Mouse (Mus musculus): ENCODE data around the gene Rfx1. TPM values are rescaled to one million over a fixed set of nuclear protein-coding genes. Genes with fewer than 3 reads are reported as not detected.
A peak's percentile ranks its signal among the peaks of the same experiment; 100 is the strongest.

Rfx1 gene
- polyA plus RNA-seq (2016; fragmentation: Nextera tagmentation; extraction: Ambion mirVana) = 8.4 and 8.5 TPM in 2 replicates

DNA sequence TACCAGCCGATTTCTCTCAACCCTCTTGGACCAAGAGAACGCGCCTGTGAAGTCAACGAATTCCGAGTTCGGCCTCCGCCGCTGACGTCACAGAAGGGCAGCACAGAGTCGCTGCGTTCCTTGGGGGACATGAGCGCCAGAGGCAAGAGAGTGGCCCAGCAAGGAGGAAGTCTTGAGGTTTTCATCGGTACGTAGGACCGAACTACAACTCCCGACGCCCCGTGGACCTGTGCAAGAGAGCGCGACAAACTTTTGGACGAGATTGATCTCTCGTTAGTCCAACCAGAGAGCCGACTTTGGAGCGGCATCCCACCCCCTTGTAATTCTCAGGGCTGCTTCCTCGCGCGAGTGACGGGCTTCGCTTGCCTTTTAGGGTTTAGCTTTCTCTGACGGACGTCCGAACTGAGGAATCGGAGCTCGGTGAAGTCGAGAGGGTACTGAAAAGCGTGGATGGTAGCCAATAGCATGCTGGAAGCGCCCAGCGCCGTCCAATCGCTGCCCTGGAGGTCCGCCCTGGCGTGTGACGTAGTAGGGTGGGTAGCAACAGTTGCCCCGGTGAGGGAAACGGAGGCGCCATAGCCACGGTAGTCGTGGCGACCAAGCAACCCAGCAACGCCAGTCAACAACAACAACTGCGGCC is at the start of gene Rfx1:
Rfx1 (plus strand) TSS at position 544 of the 640 bp plus-strand sequence.
- under 1% methylated on average over 51 of the region's 51 CpGs for WGBS
- peak within 1 kb of the TSS; percentile 91 for H3K4me3 ChIP-seq
- no peaks in the 10 kb centered on the region for H3K36me3 ChIP-seq (replicated peaks)
- peaks cover 42% of the 10 kb centered on the region for H3K4me1 ChIP-seq
- no peaks in the 10 kb centered on the region for H3K9me3 ChIP-seq
- DNase-seq (ENCODE audit: extremely low spot score, low spot score) = peak; percentile 99
- peak within 1 kb of the TSS; percentile 98 for H3K27ac ChIP-seq
- H3K27me3 ChIP-seq (ENCODE audit: poor library complexity, severe bottlenecking) = no peaks in the 10 kb centered on the region

DNA sequence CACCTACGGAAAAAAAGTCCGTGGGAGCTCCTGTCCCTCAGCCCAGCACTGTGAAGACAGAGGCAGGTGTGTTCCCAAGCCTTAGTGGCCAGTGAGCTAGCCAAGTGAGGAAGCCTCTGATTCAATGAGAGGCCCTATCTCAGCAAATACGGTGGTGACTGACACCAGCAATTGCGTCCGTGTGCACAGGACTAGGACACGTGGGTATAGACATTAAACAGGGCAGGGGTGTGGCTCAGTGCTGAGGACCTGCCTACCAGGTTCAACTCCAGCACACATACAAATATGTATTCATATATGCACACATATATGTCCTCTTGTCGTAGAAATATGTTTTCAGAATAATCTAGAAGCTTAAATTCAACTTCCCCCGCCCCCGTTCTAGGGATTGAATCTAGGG is 46.9 kb upstream of the Rfx1 start:
- Histone ChIP-seq H3K27me3 (ENCODE audit: poor library complexity, severe bottlenecking) (peaks cover 66% of the 10 kb centered on the region), H3K9me3 (no peaks in the 10 kb centered on the region), H3K27ac (no peak overlapping the region), H3K36me3 (replicated peaks) (no peaks in the 10 kb centered on the region), H3K4me1 (peaks cover 32% of the 10 kb centered on the region), H3K4me3 (no peak overlapping the region)
- DNase-seq (ENCODE audit: extremely low spot score, low spot score) = no peak
- 88% methylated on average over 9 of the region's 9 CpGs for WGBS

DNA sequence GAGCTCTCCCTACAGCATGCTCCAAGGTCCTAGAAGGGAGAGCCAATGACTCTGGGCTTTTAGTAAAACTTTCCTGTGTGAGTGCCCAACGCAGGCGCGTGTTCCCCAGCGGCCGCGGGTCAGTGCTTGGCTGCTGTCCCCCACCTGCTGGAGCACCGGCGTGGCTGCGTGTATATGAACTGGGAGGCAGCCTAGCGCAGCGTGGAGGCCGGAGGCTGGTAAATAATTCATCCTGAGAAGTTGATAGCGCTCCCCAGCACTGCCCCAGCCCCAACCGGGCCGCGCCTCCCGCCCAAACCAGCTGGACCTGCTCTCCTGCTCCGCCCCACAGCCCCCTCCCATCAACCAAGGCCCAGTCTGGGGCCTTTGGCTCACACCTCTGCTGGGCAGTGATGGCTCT is 45.5 kb upstream of the Rfx1 start, which contains the start of gene Palm3:
Palm3 (plus strand) TSS at position 376 of the 400 bp plus-strand sequence.
- H3K4me1 ChIP-seq = peaks cover 41% of the 10 kb centered on the region
- no peaks in the 10 kb centered on the region for H3K36me3 ChIP-seq (replicated peaks)
- no peak for DNase-seq (ENCODE audit: extremely low spot score, low spot score)
- H3K4me3 ChIP-seq = peak within 1 kb of the TSS; percentile 27
- no peaks in the 10 kb centered on the region for H3K9me3 ChIP-seq
- H3K27me3 ChIP-seq (ENCODE audit: poor library complexity, severe bottlenecking) = peaks cover 78% of the 10 kb centered on the region
- H3K27ac ChIP-seq = peak within 1 kb of the TSS; percentile 62; the same call in 1 of the 2 replicates
- WGBS = 11% methylated on average over 18 of the region's 18 CpGs

DNA sequence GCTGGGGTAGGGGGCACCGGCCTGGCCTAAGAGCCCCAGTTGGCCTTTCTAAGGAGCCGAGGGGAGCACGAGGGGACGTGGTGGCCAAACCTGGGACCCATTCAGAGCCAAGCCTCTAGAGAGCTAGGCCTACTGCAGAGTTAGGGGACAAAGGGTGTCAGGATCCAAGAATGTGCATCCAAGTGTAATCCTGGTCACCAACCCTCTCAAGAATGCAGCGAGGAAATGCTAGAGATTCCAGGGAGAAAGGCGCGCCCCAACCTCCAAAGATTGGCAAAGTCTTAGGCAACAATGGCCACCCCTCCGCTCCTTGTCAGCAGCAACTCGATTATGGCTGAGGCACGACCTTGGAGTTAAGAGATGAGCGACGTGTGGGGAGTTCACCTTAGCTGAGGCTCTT is 45.1 kb upstream of the Rfx1 start:
- H3K27me3 ChIP-seq (ENCODE audit: poor library complexity, severe bottlenecking) = peaks cover 82% of the 10 kb centered on the region
- no peak for DNase-seq (ENCODE audit: extremely low spot score, low spot score)
- no peaks in the 10 kb centered on the region for H3K36me3 ChIP-seq (replicated peaks)
- peaks cover 46% of the 10 kb centered on the region for H3K4me1 ChIP-seq
- H3K4me3 ChIP-seq = peak overlapping the region; percentile 27
- WGBS = 49% methylated on average over 12 of the region's 12 CpGs
- no peaks in the 10 kb centered on the region for H3K9me3 ChIP-seq
- H3K27ac ChIP-seq = peak overlapping the region; percentile 62; the same call in 1 of the 2 replicates

DNA sequence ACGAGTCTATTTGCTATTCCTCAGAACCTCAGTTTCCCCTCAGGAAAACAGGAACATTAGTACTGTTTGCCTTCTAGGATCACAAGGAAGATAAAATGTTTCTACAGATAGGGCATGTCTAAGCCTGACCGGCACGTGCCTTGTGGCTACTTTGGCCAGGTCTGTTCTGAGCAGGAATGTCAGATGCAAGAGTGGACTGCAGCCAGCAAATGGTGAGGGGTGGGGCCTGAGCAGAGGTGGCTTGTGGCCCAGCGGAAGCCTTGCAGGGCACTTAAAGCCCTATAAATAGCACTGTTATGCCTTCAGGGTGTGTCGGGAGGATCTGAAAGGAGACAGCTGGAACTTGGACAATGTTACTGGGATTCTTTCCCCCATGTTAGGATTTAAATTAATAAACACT is 43.5 kb upstream of the Rfx1 start:
- DNase-seq (ENCODE audit: extremely low spot score, low spot score) = no peak
- peaks cover 55% of the 10 kb centered on the region for H3K4me1 ChIP-seq
- no peaks in the 10 kb centered on the region for H3K9me3 ChIP-seq
- no peaks in the 10 kb centered on the region for H3K36me3 ChIP-seq (replicated peaks)
- H3K27ac ChIP-seq = no peak overlapping the region
- peaks cover 94% of the 10 kb centered on the region for H3K27me3 ChIP-seq (ENCODE audit: poor library complexity, severe bottlenecking)
- H3K4me3 ChIP-seq = no peak overlapping the region
- WGBS = 64% methylated on average over 5 of the region's 5 CpGs

DNA sequence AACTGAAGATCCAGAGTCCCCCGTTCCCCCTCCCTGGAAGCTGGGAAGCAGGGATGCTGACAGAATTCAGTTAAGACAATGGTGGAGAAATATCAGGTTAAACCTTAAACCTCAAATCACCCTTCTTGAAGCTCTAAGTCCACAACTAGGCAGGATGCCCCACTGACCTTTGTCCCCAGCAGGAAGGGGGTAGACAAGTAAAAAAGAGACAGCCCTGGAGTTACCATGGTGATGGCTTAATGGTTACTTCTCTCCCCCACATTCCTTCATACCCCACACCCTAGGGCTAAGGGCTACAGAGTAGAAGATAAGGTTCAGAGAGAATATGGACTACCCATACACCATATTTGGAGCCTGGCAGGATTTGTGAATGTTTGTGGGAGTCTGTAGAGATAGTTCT is 43.0 kb upstream of the Rfx1 start:
- peaks cover 55% of the 10 kb centered on the region for H3K4me1 ChIP-seq
- peaks cover 95% of the 10 kb centered on the region for H3K27me3 ChIP-seq (ENCODE audit: poor library complexity, severe bottlenecking)
- H3K36me3 ChIP-seq (replicated peaks) = no peaks in the 10 kb centered on the region
- no peaks in the 10 kb centered on the region for H3K9me3 ChIP-seq
- no peak overlapping the region for H3K27ac ChIP-seq
- no peak for DNase-seq (ENCODE audit: extremely low spot score, low spot score)
- H3K4me3 ChIP-seq = no peak overlapping the region
- WGBS = 71% methylated on average over 1 of the region's 1 CpGs

DNA sequence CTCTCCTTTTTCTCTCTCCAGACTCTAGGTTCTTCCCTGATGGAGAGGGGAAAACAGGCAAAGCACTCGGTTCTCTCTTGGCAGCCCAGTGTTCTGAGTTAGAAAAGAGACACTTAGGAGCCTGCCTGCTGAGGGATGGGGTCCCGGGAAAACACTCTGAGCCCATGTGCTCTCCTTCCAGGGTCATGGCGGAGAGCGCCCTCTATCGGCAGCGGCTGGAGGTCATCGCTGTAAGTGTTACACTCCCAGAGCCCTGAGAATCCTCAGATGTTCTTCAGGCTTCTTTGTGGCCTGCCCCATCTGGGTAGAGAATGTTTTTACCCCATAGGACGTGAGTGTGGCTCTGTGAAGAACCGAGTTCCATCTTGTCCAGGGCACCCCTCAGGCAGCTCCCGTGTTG is 42.5 kb upstream of the Rfx1 start:
- H3K27ac ChIP-seq = no peak overlapping the region
- WGBS = 14% methylated on average over 10 of the region's 10 CpGs
- H3K27me3 ChIP-seq (ENCODE audit: poor library complexity, severe bottlenecking) = peaks cover 100% of the 10 kb centered on the region
- H3K4me1 ChIP-seq = peaks cover 55% of the 10 kb centered on the region
- DNase-seq (ENCODE audit: extremely low spot score, low spot score) = peak; percentile 72
- no peaks in the 10 kb centered on the region for H3K9me3 ChIP-seq
- no peak overlapping the region for H3K4me3 ChIP-seq
- H3K36me3 ChIP-seq (replicated peaks) = no peaks in the 10 kb centered on the region

DNA sequence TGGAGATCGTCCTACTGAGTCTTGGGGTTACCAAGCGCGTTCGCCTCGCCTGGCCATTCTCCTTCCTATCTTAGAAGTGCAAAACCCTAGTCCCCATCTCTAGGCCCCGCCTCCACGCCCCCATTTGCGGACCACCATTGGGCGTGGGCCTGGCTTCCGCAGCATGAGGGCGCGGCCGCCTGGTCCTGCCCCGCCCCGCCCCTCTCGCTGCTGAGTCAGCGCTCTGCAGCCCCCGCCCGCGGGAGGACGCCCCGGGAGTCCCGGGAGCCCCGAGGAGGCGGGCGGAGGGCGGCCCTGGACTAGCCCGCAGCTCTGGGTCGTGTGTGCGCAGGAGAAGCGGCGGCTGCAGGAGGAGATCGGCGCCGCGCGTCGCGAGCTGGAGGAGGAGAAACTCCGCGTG is 40.8 kb upstream of the Rfx1 start:
- WGBS = 1% methylated on average over 41 of the region's 41 CpGs
- DNase-seq (ENCODE audit: extremely low spot score, low spot score) = peak; percentile 67
- Histone ChIP-seq H3K27me3 (ENCODE audit: poor library complexity, severe bottlenecking) (peaks cover 90% of the 10 kb centered on the region), H3K27ac (peak overlapping the region; percentile 80), H3K36me3 (replicated peaks) (no peaks in the 10 kb centered on the region), H3K4me1 (peaks cover 53% of the 10 kb centered on the region), H3K4me3 (peak overlapping the region; percentile 65), H3K9me3 (no peaks in the 10 kb centered on the region)

DNA sequence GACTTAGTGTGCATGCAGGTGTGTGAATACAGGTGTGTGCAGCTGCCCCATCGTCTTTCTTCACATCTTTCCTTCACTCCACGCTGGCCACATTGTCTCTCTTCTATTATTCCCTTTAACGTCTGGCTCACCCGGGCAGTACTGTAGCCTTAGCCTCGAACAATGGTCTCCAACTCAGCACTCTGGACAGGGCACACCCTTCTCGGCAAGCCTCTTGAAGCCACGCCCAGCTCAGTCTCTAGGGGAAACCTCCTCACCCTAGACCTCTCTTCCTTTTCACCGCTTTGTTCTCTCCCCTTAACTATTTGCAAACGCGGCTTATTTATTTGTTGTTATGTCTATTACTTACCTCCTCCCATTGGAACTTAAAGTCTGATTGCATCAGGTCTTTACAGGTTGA is 39.2 kb upstream of the Rfx1 start:
- Histone ChIP-seq H3K36me3 (replicated peaks) (no peaks in the 10 kb centered on the region), H3K27ac (no peak overlapping the region), H3K9me3 (no peaks in the 10 kb centered on the region), H3K27me3 (ENCODE audit: poor library complexity, severe bottlenecking) (peaks cover 80% of the 10 kb centered on the region), H3K4me1 (peaks cover 39% of the 10 kb centered on the region), H3K4me3 (no peak overlapping the region)
- no peak for DNase-seq (ENCODE audit: extremely low spot score, low spot score)
- 9% methylated on average over 10 of the region's 10 CpGs for WGBS

DNA sequence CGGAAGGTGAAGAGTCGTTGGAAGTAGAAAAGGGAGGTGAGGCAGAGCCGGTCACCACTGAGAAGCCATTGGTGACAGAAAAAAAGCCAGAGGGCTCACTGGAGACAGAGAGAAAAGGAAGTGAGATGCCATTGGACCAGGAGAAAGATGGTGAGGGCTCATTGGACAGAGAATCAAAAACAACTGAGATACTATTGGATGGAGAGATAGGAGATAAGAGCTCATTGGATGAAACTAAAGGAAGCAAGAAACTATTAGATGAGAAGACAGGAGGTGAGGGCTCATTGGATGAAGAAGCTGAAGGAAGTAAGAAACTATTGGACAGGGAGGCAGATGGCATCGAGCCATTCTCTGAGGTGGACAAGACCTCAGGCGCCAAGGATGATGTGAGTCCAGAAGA is 37.4 kb upstream of the Rfx1 start:
- peaks cover 67% of the 10 kb centered on the region for H3K27me3 ChIP-seq (ENCODE audit: poor library complexity, severe bottlenecking)
- no peak for DNase-seq (ENCODE audit: extremely low spot score, low spot score)
- WGBS = 93% methylated on average over 5 of the region's 5 CpGs
- H3K4me1 ChIP-seq = peaks cover 24% of the 10 kb centered on the region
- H3K4me3 ChIP-seq = no peak overlapping the region
- no peaks in the 10 kb centered on the region for H3K9me3 ChIP-seq
- H3K27ac ChIP-seq = no peak overlapping the region
- no peaks in the 10 kb centered on the region for H3K36me3 ChIP-seq (replicated peaks)

DNA sequence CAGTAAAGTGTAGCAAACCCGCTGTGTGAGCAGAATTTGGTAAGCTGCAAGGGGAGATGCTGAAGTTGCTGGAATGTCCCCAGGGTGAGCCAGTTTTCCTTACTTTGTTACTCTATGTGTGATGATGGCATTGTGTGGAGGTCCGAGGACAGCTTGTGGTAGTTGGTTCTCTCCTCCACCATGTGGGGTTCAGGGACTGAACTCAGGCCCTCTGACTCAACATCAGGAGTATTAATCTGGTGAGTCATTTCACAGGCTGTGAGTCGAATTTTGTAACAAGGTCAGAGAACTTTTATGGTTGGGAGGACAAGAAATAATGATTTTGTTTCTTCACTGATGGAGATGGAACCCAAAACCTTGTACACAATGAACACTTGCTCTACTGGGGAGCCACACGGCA is 33.9 kb upstream of the Rfx1 start:
- Histone ChIP-seq H3K9me3 (no peaks in the 10 kb centered on the region), H3K27me3 (ENCODE audit: poor library complexity, severe bottlenecking) (peaks cover 47% of the 10 kb centered on the region), H3K27ac (no peak overlapping the region), H3K4me1 (no peaks in the 10 kb centered on the region), H3K4me3 (no peak overlapping the region), H3K36me3 (replicated peaks) (no peaks in the 10 kb centered on the region)
- DNase-seq (ENCODE audit: extremely low spot score, low spot score) = no peak
- WGBS = 84% methylated on average over 4 of the region's 4 CpGs

DNA sequence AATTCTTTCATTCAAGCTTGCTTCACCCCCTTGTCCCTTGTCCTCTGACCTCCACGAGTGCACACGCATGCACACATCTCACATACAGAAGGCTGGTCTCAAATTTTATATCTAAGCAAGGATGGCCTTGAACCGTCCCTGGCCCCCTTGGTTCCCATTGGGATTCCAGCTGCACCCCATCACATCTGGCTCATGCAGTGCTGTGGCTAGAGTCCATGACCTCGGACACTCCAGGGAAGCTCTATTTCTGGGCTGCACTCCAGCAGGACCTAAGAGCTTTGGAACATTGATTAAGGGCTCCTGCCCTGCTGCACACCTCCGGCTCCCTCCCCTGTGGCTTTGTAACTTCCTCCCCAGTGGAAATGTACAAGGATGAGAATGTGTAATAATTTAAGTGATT is 28.6 kb upstream of the Rfx1 start:
- Histone ChIP-seq H3K27ac (no peak overlapping the region), H3K4me1 (peaks cover 18% of the 10 kb centered on the region), H3K36me3 (replicated peaks) (no peaks in the 10 kb centered on the region), H3K9me3 (no peaks in the 10 kb centered on the region), H3K27me3 (ENCODE audit: poor library complexity, severe bottlenecking) (peaks cover 72% of the 10 kb centered on the region), H3K4me3 (no peak overlapping the region)
- DNase-seq (ENCODE audit: extremely low spot score, low spot score) = no peak
- 81% methylated on average over 5 of the region's 5 CpGs for WGBS

DNA sequence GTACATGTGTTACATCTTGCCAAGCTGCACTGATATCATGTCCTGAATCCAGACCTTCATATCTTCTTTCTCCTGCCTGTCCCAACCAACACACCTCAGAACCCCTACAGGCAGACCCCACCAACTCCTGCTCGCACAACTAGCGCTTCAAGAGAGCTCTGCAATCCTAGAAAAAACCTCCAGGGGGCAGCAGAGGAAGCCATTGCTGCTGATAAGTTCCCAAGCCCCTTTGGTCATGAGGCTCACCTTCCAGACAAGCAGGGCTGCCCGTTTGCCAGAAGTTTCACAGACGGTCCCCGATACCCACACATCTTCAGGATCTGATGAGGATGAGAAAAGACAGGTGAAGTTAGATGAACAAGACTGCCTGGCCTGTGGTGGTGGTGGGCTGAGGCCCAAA is 27.6 kb upstream of the Rfx1 start:
- Histone ChIP-seq H3K9me3 (no peaks in the 10 kb centered on the region), H3K36me3 (replicated peaks) (no peaks in the 10 kb centered on the region), H3K4me3 (no peak overlapping the region), H3K27me3 (ENCODE audit: poor library complexity, severe bottlenecking) (peaks cover 79% of the 10 kb centered on the region), H3K4me1 (peaks cover 21% of the 10 kb centered on the region), H3K27ac (no peak overlapping the region)
- peak; percentile 80 for DNase-seq (ENCODE audit: extremely low spot score, low spot score)
- 15% methylated on average over 5 of the region's 5 CpGs for WGBS

Measured in forebrain, embryonic 10.5 days (tissue).